Mouse (Mus musculus) layer of hippocampus, postnatal 36 days (tissue): Measurements from ENCODE around the gene Maz. TPM values are rescaled to one million over a fixed set of nuclear protein-coding genes. Genes with fewer than 3 reads are reported as not detected.

Source experiments
- DNase-seq, 2 experiments: peaks; one replicate each; pipeline ENCODE4 v3.0.0; 2022
- microRNA-seq, 2 experiments: library from miRNA; unstranded; fragments of <30 nt; microRNA quantifications; one replicate each; pipeline ENCODE4 v1.2.0; 2021
- total RNA-seq, 2 experiments: library from RNA; stranded (reverse); gene quantifications; 2 replicates each; pipeline ENCODE4 v1.2.3; 2021

Gene Maz
- total RNA-seq, 2 experiments from 2014 or later: 258 to 261 TPM

DNA sequence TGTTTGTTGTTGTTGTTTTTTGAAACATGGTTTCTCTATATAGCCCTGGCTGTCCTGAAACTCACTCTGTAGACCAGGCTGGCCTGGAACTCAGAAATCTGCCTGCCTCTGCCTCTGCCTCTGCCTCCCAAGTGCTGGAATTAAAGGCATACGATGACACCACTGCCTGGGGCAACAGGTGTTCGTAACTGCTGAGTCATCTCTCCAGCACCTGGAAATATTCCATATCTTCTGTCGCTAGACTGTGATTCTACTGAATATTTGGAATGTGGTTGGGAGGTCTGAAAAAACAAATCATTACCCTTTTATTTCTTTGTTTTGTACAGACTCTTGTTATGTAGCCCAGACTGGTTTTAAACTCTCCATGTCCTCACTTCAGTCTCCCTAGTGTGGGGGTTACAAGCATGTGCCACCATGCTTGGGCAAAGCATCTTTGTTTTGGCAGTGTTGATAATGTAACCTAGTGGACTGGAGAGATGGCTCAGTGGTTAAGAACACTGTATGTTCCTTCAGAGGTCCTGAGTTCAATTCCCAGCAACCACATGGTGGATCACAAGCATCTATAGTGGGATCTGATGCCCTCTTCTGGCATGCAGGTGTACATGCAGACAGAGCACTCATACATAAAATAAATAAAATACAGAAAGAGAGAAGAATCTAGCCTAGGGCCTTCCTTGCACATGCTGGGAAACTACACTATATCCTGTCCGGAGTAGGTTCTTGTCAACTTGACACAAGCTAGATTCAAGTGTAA, 22.5 kb downstream of the Maz start:
- DNase-seq: no peak

DNA sequence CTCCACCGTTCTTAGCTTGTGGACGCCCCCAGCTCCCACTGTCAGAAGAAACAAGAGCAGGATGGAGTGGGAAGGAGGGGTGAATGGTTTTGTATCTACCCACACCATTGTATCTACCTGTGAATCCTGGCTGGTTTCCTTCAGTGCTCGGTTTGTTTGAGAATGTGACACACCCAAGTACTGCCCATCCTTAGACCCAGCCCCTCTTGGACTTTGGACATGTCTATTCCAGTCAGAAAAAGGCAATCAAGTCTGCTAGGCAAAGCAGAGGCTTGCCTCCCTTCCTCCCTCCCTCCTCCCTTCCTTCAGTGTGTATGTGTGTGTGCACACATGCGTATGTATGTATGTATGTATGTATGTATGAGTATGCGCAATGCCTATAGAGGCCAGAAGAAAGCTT, 23.2 kb downstream of the Maz start:
- DNase-seq: no peak

DNA sequence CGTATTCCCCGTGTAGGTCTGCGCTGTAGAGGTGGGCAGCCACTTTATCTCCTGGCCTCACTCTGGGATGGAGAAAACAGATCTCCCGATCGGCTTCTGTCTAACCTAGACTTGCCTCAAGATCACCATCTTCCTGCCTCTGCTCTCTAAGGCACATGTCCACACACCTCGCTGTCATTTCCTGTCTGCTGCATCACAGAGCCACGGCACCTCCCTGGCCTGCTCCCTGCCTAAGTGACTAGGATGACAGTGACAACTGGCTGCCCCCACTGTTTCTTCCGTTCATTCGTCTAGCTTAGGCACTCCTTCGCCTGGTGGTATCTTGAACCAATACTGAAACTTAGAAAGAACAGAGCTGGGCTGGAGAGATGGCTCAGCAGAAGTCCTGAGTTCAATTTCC, 27.3 kb downstream of the Maz start:
- no peak for DNase-seq

DNA sequence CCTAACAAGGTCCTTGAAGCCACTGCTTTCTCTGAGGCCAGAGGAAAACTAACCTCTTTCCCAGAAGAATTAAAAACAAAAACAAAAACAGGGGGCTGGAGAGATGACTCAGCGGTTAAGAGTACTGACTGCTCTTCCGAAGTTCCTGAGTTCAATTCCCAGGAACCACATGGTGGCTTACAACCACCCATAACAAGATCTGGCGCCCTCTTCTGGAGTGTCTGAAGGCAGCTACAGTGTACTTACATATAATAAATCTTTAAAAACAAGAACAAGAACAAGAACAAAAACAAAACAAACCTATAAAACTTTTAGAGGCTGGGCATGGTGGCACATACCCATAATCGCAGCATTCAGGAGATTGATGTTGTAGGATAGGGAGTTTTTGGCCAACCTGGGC, 30.4 kb downstream of the Maz start:
- no peak for DNase-seq

DNA sequence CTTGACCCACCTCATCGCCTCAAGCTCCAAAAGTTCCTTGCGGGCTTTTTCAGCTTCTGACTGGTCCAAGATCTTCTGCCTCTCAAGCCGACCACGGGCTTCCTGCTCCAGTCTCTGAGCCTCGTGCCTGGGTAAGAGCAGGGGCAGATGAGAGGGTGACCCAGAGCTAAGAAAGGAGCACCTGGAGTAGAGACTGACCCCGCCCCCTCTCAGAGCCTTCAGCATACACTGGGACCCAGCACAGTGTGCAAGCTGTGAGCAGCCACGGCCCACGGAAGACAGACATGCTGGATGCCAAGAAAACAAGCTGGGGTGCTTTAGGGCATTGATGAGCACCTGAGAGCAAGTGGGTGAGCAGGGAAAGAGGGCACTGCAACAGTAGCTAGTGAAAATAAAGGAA, 38.0 kb downstream of the Maz start:
- no peak for DNase-seq

DNA sequence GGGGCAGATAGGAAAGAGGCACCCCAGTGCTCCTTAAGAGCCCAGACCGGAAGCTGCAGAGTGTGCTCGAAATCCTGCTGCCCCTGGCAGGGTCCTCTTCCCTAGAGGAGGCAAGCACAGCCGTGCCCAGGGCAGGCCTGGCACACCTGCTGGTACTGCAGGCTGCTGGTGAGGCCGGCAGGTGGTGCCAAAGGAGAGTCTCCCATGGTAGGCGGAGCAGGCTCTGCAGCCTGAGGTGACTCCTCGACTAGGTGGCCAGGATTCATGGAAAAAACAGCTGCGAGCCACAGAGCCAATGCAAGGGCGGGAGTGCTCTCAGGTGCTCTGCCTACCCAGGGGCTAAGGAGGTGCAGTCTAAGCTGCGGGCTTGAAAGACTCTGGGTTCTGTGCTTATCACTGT, 40.5 kb downstream of the Maz start:
- DNase-seq: no peak

DNA sequence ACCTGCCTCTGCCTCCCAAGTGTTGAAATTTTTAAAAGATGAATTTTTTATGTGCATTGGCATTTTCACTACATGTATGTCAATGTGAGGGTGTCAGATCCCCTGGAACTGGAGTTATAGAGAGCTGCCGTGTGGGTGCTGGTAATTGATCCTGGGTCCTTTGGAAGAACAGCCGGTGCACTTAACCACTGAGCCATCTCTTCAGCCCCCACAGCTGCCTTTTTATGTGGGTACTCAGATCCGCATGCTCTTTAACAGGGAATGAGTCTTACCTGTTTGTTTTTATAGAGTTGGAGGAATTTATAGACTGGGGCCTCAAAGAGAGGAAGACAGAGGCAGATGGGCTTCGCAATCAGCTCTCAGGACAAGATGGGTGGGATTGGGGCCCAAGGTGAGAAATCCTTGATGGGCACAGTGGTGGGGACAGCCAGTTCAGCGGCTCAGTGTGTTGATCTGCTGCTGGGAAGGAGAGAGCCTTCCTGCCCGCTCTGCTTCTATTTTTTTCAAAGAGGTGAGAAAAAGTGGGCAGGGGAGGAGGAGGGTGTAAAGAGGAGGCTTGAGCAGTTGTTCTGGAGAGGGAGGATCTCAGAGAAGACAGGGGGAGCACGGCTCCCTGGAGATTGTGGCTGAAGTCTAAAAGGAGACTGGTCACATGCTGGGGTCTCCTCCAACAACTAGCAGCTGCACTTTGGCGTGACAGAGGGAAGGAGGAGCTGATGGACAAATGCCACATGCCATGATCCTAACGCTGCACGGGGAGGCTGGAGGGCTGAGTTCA, 42.0 kb downstream of the Maz start:
- DNase-seq: no peak

DNA sequence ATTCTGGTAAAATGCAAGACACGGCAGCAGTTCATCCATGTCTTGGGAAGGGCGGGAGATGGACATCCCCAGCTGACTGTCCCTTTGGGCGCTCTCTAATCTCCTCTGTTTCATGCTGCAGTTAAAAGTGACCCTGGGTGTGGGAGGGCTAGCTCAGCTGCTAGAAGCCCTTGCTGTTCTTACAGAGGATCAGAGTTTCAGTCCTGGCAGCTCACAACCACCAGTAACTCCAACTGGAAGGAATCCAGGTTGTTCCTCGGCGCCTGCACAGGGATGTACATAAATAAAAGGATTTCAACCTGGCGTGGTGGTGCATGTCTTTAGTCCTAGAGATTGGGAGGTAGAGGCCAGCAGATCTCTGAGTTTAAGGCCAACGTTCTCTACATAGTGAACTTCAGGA, 43.7 kb downstream of the Maz start:
- DNase-seq: no peak

DNA sequence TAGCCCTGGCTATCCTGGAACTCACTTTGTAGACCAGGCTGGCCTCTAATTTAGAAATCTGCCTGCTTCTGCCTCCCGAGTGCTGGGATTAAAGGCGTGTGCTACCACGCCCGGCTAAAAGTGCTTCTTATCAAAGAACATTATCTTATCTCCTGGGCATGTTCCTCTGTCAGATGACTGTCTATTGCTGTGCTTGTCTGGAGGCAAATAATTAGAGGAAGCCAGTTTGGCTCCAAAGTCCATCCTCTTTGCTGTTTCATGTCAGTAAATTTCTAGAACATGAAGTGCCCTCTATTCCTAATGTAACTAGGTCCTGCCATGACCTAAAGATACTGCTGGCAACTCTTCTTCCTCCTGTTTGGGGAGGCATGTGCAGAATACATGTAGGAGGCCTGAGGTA, 44.8 kb downstream of the Maz start:
- no peak for DNase-seq

DNA sequence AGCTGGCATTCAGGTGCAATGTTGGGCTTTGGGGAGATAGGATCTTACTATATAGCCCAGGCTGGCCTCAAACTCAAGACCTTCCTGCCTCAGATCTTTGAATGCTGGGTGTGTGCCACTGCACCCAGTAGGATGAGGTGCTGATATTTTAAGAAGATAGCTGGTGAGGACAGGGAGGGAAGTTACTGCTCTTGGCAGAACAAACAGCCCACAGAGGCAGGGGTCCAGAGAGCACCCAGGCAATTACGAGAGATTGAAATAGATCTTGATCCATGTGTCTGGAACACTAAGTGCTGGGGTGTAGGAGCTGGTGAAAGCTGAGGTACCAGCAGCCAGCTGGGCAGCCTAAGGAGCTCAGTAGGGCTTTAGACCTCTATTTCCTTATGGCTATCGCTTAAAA, 45.2 kb downstream of the Maz start:
- no peak for DNase-seq

DNA sequence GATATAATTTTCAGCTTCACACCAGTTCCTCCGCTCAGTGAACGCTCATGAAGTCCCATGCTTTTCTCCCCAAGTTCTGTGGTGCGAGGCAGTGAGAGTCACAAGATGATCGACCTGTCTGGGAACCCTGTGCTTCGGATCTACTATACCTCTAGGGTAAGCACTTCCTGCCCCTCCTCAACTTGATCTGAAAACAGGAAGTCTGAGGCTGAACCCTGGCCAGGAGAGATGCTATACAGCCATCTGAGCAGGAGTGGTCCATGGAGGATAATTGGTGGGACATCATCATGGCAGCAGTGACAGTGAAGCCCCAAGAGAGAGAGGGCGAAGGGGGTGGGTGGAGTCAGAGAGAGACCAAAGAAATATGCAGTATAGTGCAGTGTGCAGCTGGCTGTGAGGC, 48.0 kb downstream of the Maz start:
- no peak for DNase-seq

DNA sequence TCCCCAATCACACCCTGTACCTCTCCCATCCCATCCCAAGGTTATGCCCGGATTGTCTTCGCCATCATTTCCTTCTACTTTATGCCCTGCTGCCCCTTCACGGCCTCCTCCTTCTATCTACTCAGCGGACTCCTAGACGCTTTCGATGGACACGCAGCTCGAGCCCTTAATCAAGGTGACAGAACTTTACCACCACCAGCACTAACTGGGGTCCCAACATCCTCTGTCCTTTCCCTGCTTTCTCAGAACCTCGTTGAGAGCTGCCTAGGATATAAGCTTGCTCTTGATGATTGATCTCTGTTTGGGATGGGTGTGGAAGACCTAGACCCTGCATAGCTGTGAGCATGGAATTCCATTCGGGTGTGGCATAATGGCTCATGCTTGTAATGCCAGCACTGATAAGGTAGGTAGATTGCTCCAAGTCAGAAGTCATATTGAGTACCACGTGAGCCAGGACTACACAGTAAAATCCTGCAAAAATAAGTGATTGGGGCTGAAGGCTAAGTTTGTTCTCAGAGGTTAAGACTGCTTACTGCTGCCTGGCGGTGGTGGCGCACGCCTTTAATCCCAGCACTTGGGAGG, 49.9 kb downstream of the Maz start:
- no peak for DNase-seq

DNA sequence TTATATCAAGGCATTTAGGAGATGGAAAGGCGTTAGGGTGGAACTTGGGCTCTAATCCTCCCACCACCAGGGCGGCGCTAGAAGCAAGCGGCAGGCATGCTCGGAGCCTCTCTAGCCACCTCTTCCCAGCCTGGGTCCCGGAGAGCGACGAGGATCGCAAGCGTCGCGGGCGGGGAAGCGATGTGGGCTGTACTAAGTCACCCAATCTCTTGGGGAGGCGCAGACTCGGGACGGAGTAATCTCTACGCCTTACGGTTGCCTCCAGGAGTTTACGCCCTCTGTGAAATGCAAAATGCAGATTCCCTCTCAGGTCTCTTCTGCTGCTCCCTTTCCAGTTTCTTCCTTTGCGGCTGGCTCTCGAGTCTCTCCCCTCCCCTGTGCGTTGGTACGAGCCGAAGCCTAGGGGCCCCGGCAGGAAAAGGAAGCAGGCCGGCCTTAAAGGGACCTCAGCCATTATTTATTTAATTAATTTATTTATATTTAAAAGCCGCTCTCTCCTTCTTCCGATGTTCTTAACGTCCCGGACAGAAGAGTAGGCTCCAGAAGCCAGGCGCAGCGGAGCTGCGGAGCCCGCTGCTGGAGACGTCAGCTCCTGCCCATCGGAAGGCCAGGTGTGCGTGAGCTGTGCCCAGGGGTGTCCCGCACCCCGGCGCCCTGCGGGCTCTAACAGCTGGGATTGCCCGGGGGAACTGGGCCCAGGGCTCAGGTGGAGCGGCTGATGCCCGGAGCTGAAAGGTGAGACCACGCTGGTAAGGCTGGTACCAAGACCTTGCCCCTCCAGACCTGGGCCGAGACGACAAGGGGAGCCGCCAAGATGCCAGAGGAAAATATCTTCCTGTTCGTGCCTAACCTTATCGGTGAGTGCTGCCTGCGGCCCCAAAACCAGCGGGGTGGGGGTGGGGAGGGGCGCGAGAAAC, 50.6 kb downstream of the Maz start, which contains the start of gene Cdiptos:
TSS of gene Cdiptos (minus strand) at position 149 of the 917 bp plus-strand sequence.
- DNase-seq: peak; percentile 94 to 95

DNA sequence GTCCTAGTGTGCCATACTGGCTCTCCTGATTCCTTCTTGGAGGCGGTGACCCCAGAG, 51.1 kb downstream of the Maz start, which contains the start of gene Cdipt:
TSS of gene Cdipt (plus strand) at position 22 of the 57 bp plus-strand sequence.
- DNase-seq: no peak

DNA sequence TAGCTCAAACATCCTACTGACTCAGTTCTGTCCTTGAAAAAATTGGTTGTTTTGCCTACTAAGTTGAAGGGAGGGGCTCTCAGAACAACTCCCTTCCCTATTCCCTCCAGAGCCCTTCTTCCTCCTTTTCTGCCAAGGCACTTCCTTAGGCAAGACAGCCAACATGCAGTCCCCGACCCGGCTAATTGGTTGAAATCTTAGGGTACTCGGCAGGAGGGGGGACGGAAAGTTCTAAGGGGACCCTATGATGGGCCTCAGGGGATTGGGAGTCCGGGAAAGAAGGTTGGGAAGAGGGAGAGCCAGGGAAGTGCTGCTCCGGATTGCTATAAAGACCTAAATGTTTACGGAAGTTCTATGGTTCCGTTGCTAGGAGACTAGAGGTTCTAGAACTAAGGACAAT, 51.3 kb downstream of the Maz start:
- DNase-seq: no peak

Small RNAs within 50 kb of the gene (microRNA-seq; reads per million reads assigned to microRNA genes)
- gene Gm44343: 0 reads per million in 2 experiments

Other genes starting within 250 kb of the Maz start
- 1 to 10 TPM in 1 of 2 experiments, under 1 TPM in 1; 0.75 to 1.1 TPM for gene Tbx6, start 245.6 kb downstream of the Maz start, total RNA-seq
- gene Ppp4c, start 234.5 kb downstream of the Maz start, total RNA-seq: 10 to 100 TPM; 54.3 to 59.5 TPM
- 10 to 100 TPM; 75.1 to 83.3 TPM for gene Fam57b, start 229.4 kb downstream of the Maz start, total RNA-seq
- gene 4930451I11Rik, start 195.4 kb downstream of the Maz start, total RNA-seq: not detected
- 10 to 100 TPM; 16.1 to 17.7 TPM for gene Doc2a, start 179.6 kb downstream of the Maz start, total RNA-seq
- gene Hirip3, start 165.1 kb downstream of the Maz start, total RNA-seq: 10 to 100 TPM; 29.5 to 32.0 TPM
- gene Ino80e, start 164.7 kb downstream of the Maz start, total RNA-seq: 10 to 100 TPM; 53.5 to 56.0 TPM
- 100 to 1,000 TPM; 151 to 165 TPM for gene Taok2, start 142.3 kb downstream of the Maz start, total RNA-seq
- gene Tmem219, start 104.1 kb downstream of the Maz start, total RNA-seq: 10 to 100 TPM; 23.2 to 23.8 TPM
- gene Kctd13, start 98.2 kb downstream of the Maz start, total RNA-seq: 100 to 1,000 TPM; 161 to 171 TPM
- 10 to 100 TPM; 34.1 to 35.4 TPM for gene Asphd1, start 77.5 kb downstream of the Maz start, total RNA-seq
- 100 to 1,000 TPM; 427 to 447 TPM for gene Sez6l2, start 76.5 kb downstream of the Maz start, total RNA-seq
- gene Cdipt, start 51.1 kb downstream of the Maz start, total RNA-seq: 100 to 1,000 TPM; 159 to 164 TPM
- gene Cdiptos, start 50.9 kb downstream of the Maz start, total RNA-seq: under 1 TPM in 1 of 2 experiments, not detected in 1; 0.35 TPM
- 1 to 10 TPM; 7.2 to 8.4 TPM for gene Mvp, start 12.4 kb downstream of the Maz start, total RNA-seq
- under 1 TPM in 1 of 2 experiments, not detected in 1; 0.90 TPM for gene Pagr1b, start 10.6 kb downstream of the Maz start, total RNA-seq
- gene Pagr1a, start 9.7 kb downstream of the Maz start, total RNA-seq: 10 to 100 TPM; 10.4 to 16.2 TPM
- gene Gm42742, start 5.9 kb downstream of the Maz start, total RNA-seq: 10 to 100 TPM; 68.6 to 82.2 TPM
- 100 to 1,000 TPM; 229 to 233 TPM for gene Prrt2, start 5.8 kb downstream of the Maz start, total RNA-seq
- gene Kif22, start 15.4 kb upstream of the Maz start, total RNA-seq: 1 to 10 TPM; 6.9 to 7.3 TPM
- gene Zg16, start 60.3 kb upstream of the Maz start, total RNA-seq: not detected
- 1 to 10 TPM in 1 of 2 experiments, under 1 TPM in 1; 0.92 to 1.1 TPM for gene AI467606, start 64.3 kb upstream of the Maz start, total RNA-seq
- gene Qprt, start 95.2 kb upstream of the Maz start, total RNA-seq: under 1 TPM; 0.32 to 0.66 TPM
- under 1 TPM; 0.50 to 0.73 TPM for gene Spn, start 110.8 kb upstream of the Maz start, total RNA-seq
- gene Cd2bp2, start 169.0 kb upstream of the Maz start, total RNA-seq: 10 to 100 TPM; 93.9 to 95.1 TPM
- gene Tbc1d10b, start 181.4 kb upstream of the Maz start, total RNA-seq: 100 to 1,000 TPM; 107 to 108 TPM
- gene Mylpf, start 181.9 kb upstream of the Maz start, total RNA-seq: 1 to 10 TPM in 1 of 2 experiments, not detected in 1; 1.1 TPM
- 10 to 100 TPM; 21.0 TPM for gene Zfp553, start 206.0 kb upstream of the Maz start, total RNA-seq
- gene Sept1, start 206.1 kb upstream of the Maz start, total RNA-seq: 1 to 10 TPM; 5.2 to 5.4 TPM
- 10 to 100 TPM; 69.3 to 74.9 TPM for gene Zfp771, start 217.2 kb upstream of the Maz start, total RNA-seq
- gene Dctpp1, start 233.7 kb upstream of the Maz start, total RNA-seq: 10 to 100 TPM; 21.0 to 21.9 TPM
- gene Sephs2, start 247.0 kb upstream of the Maz start, total RNA-seq: 10 to 100 TPM; 36.1 to 37.2 TPM